Mouse (Mus musculus): ENCODE measurements around the gene Krt36. TPM values are rescaled to one million over a fixed set of nuclear protein-coding genes. Genes with fewer than 3 reads are reported as not detected.

Krt36 gene
- total and polyA plus RNA-seq, 3 experiments = not detected

DNA sequence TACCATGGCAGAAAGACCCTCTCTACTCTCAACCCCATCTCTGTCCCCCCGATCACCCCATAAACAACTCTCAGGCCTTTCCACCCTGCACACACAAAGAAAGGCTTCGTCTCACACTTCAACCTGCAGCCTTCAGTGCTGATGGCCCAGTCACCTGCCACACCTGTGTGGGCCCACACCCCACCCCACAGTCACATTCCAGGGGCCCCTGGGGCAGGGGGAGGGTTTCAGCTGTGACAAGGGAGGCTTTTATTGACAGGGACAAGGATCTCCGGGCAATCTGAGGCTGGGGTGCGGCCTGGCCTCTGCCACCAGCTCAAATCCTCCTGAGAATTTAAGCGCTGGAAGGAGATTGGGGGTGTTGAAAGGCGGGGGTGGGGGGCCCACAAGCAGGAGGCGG is 33.4 kb upstream of the Krt36 start:
- Histone ChIP-seq H3K4me3 (ENCODE audit: control insufficient read depth in 1 of 2, insufficient read depth in 1 of 2, low read depth in 2 of 2, low read length in 2 of 2) (no peak overlapping the region), H3K27ac (ENCODE audit: control insufficient read depth, low read depth, low read length) (no peak overlapping the region), H3K4me1 (ENCODE audit: control insufficient read depth in 1 of 2, insufficient read depth in 2 of 2, low read length in 2 of 2) (no peaks in the 10 kb centered on the region), H3K9ac (ENCODE audit: control insufficient read depth, low read depth, low read length, poor library complexity, severe bottlenecking) (no peak overlapping the region), H3K36me3 (ENCODE audit: control insufficient read depth in 1 of 2, insufficient read depth in 2 of 2, low read length in 2 of 2) (no peaks in the 10 kb centered on the region), H3K79me2 (ENCODE audit: control insufficient read depth, insufficient read depth, low read length, poor library complexity) (no peaks in the 10 kb centered on the region), H3K9me3 (replicated peaks; ENCODE audit: insufficient read depth, low read length) (no peaks in the 10 kb centered on the region), H3K27me3 (ENCODE audit: control insufficient read depth in 1 of 2, insufficient read depth in 2 of 2, low read length in 2 of 2) (no peaks in the 10 kb centered on the region)
- DNase-seq (ENCODE audit: low read depth, low spot score) = no peak
- TF ChIP-seq POLR2AphosphoS5 (IDR thresholded peaks at IDR 0.05; ENCODE audit: borderline replicate concordance, low read depth, low read length) (no peak), CHD2 (IDR thresholded peaks at IDR 0.05; ENCODE audit: low read length) (no peak), USF1 (IDR thresholded peaks at IDR 0.05; ENCODE audit: low read depth, low read length) (no peak), E2F4 (IDR thresholded peaks at IDR 0.05; ENCODE audit: borderline replicate concordance, low read depth, low read length) (no peak), TCF12 (IDR thresholded peaks at IDR 0.05; ENCODE audit: low read depth, low read length) (no peak), MAX (IDR thresholded peaks at IDR 0.05; ENCODE audit: low read length) (no peak), ZC3H11A (IDR thresholded peaks at IDR 0.05; ENCODE audit: low read depth, low read length) (no peak), NRF1 (IDR thresholded peaks at IDR 0.05; ENCODE audit: insufficient read depth, low read depth, low read length, poor library complexity, severe bottlenecking) (no peak), EP300 (IDR thresholded peaks at IDR 0.05; ENCODE audit: low read depth in 1 of 2, low read length in 2 of 2) (no peak), CTCF (IDR thresholded peaks at IDR 0.05 in 2 of 3, conservative IDR thresholded peaks at IDR 0.05 in 1 of 3; ENCODE audit: control insufficient read depth in 1 of 3, insufficient read depth in 1 of 3, low read depth in 2 of 3, low read length in 3 of 3, poor library complexity in 1 of 3, severe bottlenecking in 1 of 3) (no peak), TAL1 (IDR thresholded peaks at IDR 0.05; ENCODE audit: low read length) (no peak), TBP (IDR thresholded peaks at IDR 0.05; ENCODE audit: low read depth, low read length) (no peak), CHD1 (IDR thresholded peaks at IDR 0.05; ENCODE audit: low read depth, low read length) (no peak), USF2 (IDR thresholded peaks at IDR 0.05; ENCODE audit: borderline replicate concordance in 1 of 2, insufficient read depth in 1 of 2, low read depth in 1 of 2, low read length in 2 of 2) (no peak), GABPA (IDR thresholded peaks at IDR 0.05; ENCODE audit: low read depth, low read length) (no peak), BHLHE40 (IDR thresholded peaks at IDR 0.05; ENCODE audit: borderline replicate concordance, low read depth, low read length) (no peak), MYC (IDR thresholded peaks at IDR 0.05; ENCODE audit: low read depth, low read length) (no peak)

DNA sequence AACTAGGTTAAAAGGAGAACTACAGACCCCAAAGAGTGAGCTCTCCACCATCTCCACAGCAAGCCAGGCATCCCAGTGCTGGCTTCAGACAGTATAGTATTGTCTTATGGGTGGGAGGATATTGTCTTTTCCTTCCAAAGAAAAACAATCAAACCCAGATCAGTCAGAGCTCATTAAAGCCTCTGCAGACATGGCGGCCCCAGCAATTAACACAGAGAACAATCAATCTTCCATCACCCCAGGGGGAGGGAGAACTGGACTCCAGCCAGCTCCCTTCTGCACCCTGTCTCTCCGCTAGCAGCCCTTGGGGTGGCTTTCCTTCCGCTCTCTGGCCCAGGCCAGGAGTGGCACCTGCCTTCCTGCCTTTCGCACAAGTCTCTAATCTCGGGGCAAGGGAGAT is 32.3 kb upstream of the Krt36 start:
- H3K27ac ChIP-seq (ENCODE audit: control insufficient read depth, low read depth, low read length) = no peak overlapping the region
- no peaks in the 10 kb centered on the region for H3K9me3 ChIP-seq (replicated peaks; ENCODE audit: insufficient read depth, low read length)
- no peaks in the 10 kb centered on the region for H3K79me2 ChIP-seq (ENCODE audit: control insufficient read depth, insufficient read depth, low read length, poor library complexity)
- no peak overlapping the region for H3K4me3 ChIP-seq (ENCODE audit: control insufficient read depth in 1 of 2, insufficient read depth in 1 of 2, low read depth in 2 of 2, low read length in 2 of 2)
- no peaks in the 10 kb centered on the region for H3K27me3 ChIP-seq (ENCODE audit: control insufficient read depth in 1 of 2, insufficient read depth in 2 of 2, low read length in 2 of 2)
- no peak overlapping the region for H3K9ac ChIP-seq (ENCODE audit: control insufficient read depth, low read depth, low read length, poor library complexity, severe bottlenecking)
- H3K4me1 ChIP-seq (ENCODE audit: control insufficient read depth in 1 of 2, insufficient read depth in 2 of 2, low read length in 2 of 2) = no peaks in the 10 kb centered on the region
- no peaks in the 10 kb centered on the region for H3K36me3 ChIP-seq (ENCODE audit: control insufficient read depth in 1 of 2, insufficient read depth in 2 of 2, low read length in 2 of 2)
- no peak for DNase-seq (ENCODE audit: low read depth, low spot score)
- no peak for TF ChIP-seq RCOR1 (IDR thresholded peaks at IDR 0.05; ENCODE audit: low read depth, low read length)
- TF ChIP-seq CHD2 (IDR thresholded peaks at IDR 0.05; ENCODE audit: low read length) = no peak
- TF ChIP-seq ELF1 (IDR thresholded peaks at IDR 0.05; ENCODE audit: low read depth, low read length) = no peak
- TF ChIP-seq UBTF (IDR thresholded peaks at IDR 0.05; ENCODE audit: borderline replicate concordance, insufficient read depth, low read depth, low read length) = no peak
- no peak for TF ChIP-seq RAD21 (IDR thresholded peaks at IDR 0.05; ENCODE audit: low read depth, low read length)
- TF ChIP-seq KAT2A (conservative IDR thresholded peaks at IDR 0.05; ENCODE audit: low read depth, low read length) = no peak
- TF ChIP-seq MEF2A (IDR thresholded peaks at IDR 0.05; ENCODE audit: extremely low read depth, insufficient replicate concordance, low read depth, low read length, poor library complexity, severe bottlenecking) = no peak
- TF ChIP-seq POLR2A (IDR thresholded peaks at IDR 0.05; ENCODE audit: control insufficient read depth in 1 of 2, insufficient read depth in 1 of 2, low read depth in 1 of 2, low read length in 2 of 2, poor library complexity in 1 of 2) = no peak
- TF ChIP-seq ZMIZ1 (IDR thresholded peaks at IDR 0.05; ENCODE audit: low read depth, low read length) = no peak
- no peak for TF ChIP-seq MAFK (IDR thresholded peaks at IDR 0.05; ENCODE audit: borderline replicate concordance, low read depth, low read length)
- no peak for TF ChIP-seq NELFE (IDR thresholded peaks at IDR 0.05; ENCODE audit: low read depth, low read length)
